Mouse (Mus musculus) spleen, adult 2 months (tissue): ENCODE results near the gene Mkrn1.

Source experiments
- CTCF ChIP-seq: fragments of 200-500 bp; IDR thresholded peaks from 2 replicates; pipeline ENCODE4 v1.5.1; 2011; ENCODE audit warnings: mild to moderate bottlenecking, inconsistent platforms; ENCODE audit not compliant: insufficient read depth, insufficient read length, insufficient replicate concordance; ENCODE audit errors: extremely low read depth
- POLR2A ChIP-seq: fragments of 200-500 bp; IDR thresholded peaks from 2 replicates; pipeline ENCODE4 v1.6.1; 2011; ENCODE audit warnings: low read depth, low read length, inconsistent platforms

DNA sequence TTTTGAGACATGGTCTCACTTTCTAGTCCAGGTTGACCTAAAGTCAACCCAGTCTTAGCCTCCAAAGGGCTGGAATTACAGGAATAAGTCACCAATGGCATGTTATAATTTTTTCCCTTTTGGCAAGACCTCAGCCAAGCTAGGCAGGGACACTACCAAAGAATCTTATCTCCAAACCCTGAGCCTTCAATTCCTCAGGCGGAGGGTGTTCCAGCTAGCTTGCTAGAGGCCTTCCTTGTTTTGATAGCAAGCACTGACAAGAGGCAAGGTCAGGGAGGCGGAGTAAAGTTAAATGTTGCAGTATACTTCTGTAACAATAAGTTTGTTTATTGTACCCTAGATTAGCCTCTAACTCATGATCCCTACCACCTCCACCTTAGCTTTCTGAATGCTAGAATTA is 4.9 kb upstream of the Mkrn1 start:
- no peak for TF ChIP-seq POLR2A
- TF ChIP-seq CTCF = no peak
